Mouse (Mus musculus) heart, postnatal 0 days (tissue): ENCODE measurements at regions not wholly inside any gene's neighbourhood (a gene's known extent, or its start where the extent isn't known, plus 50 kb on each side); places are given as distances from the start of the nearest gene placed in this dataset.

Experiments used
- CTCF ChIP-seq: IDR thresholded peaks from 2 replicates; pipeline ENCODE4 v1.5.1; 2016; ENCODE audit warnings: antibody characterized with exemption, control low read depth, low read depth
- EP300 ChIP-seq: IDR thresholded peaks from 2 replicates; pipeline ENCODE4 v1.6.1; 2016; ENCODE audit warnings: antibody characterized with exemption, low read depth

DNA sequence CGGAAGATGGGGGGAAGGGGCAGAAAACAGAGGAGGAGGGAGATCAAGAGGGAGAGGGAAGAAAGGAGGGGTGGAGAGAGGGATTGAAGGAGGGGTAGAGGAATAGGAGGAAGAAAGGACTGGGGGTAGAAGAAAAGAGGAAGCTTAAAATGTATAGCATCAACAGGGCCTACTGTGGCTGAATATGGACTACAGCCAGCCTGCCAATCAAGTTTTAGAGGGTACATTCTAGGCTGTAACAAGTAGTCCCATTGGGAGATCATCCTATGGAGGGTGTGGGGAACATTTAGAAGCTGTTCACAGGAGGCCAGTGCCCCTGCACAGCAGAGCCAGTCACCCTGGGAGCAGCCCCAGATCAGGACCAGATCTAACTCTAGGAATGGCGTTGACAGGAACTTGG lies 535.6 kb upstream of the Lrrc6 start:
- TF ChIP-seq CTCF (no peak), EP300 (no peak)
